Mouse (Mus musculus) lung, postnatal 25 days (tissue): ENCODE data around the gene Lin7c.
"Not testable (repeated sequence)": the region's sequence is repeated elsewhere in the genome, so short reads cannot be mapped to it uniquely, and the experiment has no call there.

Experiments
- DNase-seq: peaks from one replicate; pipeline ENCODE4 v3.0.0; 2022; ENCODE audit warnings: low spot score

Gene Lin7c

DNA sequence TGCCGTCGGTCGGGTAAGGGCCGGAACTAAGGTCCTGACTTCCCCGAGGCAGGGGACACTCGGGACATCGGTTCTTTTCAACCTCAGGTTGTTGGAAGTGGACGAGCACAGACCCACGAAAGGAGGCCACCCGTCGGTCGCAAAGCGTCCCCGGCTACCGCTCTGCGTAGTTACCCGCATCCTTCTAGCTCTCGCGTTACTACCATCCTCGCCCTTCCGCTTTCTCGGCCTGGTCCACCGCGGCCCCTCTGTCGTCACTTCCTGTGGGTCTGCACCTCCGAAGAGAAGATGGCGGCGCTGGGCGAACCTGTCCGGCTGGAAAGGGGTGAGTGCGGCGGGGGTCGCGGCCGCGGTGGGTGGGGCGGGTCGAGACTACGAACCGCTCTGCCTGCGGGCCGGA is at the start of gene Lin7c:
Gene Lin7c (plus strand): TSS at position 257 of the 400 bp plus-strand sequence.
- peak; percentile 97 for DNase-seq

DNA sequence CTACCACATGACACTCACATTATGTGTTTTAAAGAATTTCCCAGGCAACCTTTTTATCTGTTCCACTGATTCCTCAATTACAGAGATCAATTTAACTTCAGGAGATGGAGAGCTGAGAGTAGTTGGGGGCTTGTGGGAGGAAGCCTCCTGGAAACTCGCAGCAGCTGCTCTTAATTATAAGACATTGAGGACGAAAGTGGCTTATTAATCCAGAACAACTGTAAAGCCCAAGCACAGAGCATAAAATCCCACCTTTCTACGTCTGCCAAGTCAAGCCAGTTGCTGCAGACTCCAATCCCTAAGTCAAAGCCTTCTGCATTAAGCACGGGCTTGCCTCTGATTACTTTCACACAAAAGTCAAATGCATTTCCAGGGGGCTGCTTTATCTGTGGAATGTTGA is 44.3 kb upstream of the Lin7c start:
- no peak for DNase-seq

DNA sequence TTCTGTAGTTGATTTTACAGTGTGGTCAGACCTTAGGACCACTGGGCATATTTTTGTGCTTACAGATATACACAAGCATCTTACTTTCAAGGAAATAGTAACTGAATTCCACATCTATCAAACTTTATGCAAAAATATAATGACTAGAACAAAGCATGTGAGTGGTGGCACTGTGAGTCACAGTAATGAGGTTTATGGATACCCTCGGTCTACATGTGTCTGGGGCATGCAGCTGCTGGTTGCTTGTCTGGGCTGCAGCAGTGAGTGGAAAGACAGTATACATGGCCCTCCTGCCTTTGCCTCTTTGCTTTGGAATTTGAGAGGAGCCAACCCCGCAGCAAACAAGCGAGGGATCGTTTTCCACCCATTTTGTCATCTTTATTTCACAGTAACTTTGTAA is 42.3 kb upstream of the Lin7c start:
- no peak for DNase-seq

DNA sequence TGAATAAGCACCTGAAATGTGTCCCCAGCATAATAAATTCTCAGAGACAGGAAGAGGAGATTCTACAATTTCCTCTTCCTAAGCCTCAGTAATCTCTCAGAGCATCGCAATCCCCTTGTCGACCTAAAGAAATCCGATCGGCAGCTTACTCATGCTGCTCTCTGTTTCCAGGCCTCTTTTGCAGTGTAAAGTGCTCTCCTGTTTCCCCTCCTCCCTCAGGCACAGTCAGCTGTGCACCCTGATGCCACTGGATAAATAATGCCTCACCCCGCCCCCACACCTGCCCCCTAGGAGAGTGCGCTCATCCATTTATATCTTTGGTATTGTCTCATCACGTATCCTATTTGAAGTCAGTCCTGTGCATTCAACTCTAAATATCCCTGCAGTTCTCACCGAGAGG is 41.9 kb upstream of the Lin7c start:
- no peak for DNase-seq

DNA sequence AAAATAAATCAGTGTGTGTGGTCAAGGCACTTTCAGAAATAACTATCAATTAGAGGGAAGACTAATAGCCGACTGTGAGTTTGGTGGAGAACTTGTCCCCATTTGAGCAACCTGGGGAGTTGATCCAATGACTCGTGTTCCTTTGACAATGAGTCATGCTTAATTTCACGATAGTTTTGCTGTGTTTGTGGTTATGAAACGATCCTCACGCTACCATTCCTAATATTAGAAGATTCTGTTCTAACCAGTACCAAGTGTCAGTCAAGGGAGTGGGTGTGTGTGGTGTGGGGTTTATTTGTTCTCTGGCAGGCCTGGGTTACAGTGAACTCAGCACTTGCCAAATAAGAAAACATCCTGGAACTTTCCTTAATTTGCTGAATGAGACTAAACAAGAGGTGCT is 35.1 kb upstream of the Lin7c start:
- DNase-seq = no peak

DNA sequence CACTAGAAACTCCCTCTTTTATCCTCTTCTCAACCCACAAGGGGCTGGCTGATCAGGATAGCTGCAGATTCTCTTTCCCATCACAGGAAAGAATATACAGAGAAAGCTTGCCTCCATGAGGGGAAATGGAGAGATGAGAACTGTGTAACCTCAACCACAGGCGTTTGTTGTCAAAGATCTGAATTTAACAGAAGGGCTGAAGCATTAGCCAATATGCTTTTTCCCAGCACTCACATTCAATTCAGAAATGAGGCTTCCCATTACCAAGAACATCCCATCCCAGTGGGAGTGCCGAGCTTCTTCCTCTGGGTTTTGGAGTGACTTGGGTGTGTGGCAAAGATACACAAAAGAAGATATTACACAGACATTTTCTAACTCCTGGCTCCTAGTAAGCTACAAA is 31.0 kb upstream of the Lin7c start:
- DNase-seq = no peak

DNA sequence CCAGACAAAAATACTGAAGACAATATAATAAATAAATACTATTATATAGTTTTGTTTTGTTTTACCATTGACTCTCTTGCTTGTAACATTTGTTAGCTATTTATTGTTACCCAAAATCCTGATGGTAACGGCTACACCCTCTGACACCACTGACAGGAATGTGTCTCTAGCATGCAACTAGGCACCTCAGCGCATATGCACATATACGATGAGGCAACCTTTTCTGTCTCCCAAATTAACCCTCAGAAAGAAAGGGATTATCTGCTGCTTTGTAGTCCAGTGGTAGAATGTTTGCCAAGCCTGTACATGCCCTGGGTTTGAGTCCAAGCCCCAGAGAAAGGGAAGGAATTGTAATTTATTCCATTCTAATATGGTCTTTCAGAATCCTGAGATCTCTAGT is 29.8 kb upstream of the Lin7c start:
- no peak for DNase-seq

DNA sequence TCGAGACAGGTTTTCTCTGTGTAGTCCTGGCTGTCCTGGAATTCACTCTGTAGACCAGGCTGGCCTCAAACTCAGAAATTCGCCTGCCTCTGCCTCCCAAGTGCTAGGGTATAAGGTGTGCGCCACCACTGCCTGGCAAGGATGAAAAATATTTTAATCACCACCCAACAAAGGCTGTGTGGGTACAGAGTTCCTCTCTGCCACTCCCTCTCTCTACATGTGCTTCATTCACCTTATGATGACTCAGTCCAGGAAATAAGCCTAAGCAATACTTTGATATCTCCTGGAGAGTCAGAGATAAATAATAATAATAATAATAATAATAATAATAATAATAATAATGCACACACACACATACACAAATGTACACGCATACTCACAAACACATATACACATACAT is 11.2 kb upstream of the Lin7c start:
- not testable (repeated sequence) for DNase-seq

DNA sequence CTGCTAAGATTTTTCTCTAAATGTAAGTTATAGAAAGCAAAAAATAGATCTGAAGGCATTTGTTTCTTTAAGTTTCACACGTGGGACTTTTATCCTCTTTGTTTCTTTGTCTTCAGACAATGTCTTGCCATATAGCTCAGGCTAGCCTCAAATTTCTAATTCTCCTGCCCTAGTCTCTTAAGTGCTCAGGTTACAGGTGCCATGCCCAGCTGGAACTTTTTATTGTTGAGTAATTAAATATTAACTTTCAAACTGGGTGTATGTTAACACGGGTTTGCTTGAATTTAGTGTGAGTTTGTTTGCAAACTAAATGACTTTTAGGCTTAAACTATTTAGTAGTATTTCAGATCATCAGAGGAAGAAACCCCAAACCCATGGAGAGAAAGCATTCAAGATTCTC is 9.5 kb upstream of the Lin7c start:
- no peak for DNase-seq

DNA sequence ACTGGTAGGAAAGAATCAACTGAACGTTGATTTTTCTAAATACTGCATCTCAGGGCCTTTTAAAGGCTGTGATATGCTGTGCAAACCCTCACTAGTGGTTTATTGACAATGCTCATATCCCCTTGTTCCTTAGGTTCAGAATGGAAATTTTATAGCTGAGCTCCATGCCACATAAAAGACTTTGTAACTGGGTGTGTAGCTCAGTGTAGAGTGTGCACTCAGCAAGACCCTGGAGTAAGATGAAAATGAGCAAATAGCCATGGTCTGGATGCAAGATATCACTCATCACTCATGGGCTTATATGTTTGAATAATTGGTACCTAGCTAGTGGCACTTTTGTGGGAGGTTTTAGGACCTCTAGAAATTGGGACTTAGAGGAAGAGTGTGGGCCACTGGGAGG is 9.0 kb upstream of the Lin7c start:
- DNase-seq = no peak

DNA sequence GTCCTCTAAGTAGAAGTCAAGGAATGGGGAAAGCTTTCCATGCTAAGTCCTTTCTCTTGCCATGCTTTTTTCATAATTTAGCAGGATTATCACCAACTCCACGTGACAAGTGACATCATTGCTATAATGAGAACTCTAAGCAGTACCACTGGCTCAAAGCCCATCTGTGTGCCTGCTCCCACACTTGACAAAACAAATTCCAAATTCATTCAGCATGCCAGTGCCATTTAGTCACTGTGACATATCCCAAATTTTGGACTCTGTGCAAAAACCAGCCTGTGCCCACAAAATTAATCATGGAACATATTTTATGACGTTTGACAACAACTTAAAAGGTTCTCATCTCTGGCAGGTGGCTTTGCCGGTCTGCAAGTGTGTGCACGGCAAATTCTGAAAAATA is 6.5 kb upstream of the Lin7c start:
- DNase-seq = no peak

DNA sequence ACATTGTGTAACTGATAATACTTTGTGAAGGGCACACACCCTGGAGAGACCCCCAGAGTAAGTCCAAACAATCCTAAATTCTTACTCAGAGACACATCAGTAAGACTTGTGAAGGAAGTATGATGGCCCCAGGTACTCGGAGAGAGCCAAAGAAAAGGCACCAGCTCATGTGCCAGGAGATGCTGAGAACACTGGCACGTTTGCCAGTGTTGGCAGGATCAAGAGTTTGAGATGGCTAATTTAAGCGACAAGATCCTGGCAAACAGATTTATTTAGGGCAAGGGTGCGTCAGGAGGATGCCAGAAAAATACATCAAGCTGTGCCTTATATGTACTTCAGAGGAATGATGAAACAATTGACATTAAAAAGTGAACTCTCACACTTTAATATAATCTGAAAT is 6.1 kb upstream of the Lin7c start:
- DNase-seq = no peak

DNA sequence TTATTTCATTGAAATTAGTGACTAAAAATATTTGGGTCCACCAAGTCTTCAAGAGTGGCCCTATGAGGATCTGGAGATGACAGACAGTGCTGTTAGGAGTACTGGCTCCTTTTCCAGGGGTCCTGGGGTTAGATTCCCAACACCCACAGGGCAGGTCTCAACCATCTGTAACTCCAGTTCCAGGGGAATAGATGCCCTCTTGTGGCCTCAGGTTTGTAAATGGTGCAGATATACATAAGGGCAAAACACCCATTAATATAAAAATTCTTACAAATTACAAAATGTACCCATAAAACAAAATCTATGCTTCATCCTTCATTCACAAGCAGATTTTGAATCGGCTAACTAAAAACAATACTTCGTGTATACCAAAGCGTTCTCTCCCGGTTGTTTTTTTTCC is 585 bp upstream of the Lin7c start:
- peak; percentile 6 for DNase-seq

DNA sequence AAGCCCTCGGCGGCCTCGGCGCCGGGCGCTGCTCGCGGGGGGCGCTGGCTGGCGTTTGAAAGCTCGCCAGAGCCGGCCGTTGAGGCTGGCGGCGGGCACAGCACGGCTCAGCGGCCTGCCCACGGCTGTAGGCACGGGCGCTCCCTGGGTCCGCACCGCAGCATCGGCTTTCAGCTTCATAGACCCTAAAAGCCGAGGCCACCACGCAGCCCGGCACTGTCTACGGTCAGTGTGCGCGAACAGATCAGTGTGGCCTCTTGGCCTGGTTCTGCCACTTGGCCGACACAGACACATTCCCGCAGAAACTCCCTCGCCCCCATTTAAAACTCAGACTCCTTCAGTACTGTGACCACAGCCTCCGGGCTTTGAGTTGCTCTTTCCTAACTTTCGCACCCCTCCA is 378 bp downstream of the Lin7c start:
- DNase-seq = peak; percentile 16

DNA sequence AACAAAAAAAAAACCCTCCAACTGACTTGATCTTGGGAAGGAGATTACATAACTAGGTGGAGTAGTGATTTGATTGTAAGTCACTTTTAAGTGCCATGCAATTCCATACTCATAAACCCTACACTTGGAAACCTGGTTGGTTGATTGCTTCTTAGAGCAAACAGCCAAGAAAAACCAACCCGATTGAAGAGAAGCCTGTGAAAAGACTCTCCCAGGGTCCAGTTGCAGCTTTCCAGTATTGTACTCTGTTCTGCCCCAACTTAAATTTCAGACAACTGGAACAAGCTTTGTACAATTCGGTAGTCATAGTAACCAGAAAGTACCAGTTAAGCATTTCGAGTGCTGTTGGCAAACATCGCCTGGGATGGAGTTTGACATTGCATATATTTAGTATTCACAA is 818 bp downstream of the Lin7c start:
- DNase-seq = peak; percentile 50

DNA sequence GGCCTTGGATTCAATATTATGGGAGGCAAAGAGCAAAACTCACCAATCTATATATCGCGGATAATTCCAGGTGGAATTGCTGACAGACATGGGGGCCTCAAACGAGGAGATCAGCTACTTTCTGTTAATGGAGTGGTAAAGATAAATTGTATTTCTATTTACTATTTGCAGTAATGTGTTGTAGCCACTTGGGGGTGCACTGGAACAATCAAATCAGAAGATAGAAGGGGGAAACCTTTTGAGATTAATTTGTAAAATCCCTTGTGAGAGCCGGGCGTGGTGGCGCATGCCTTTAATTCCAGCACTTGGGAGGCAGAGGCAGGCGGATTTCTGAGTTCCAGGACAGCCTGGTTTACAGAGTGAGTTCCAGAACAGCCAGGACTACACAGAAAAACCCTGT is 5.7 kb downstream of the Lin7c start:
- DNase-seq = no peak

DNA sequence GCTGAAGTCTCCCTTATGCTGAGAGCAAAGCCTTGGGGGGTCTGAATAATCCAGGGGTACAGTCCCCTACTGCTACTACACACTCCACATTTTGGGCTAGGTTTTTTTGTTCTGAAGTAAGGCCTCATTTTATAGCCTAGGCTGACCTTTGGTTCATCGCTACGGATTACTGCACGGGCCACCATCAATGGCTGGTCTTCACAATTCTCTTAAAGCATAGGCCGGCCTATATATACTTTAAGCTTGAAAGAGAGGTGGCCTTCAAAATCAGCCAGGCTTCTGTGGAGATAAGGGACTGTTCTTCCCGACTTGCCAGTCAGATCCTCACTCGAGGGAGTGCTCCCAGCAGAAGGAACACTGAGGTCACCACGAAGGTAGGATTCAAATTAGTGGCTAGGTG is 12.2 kb downstream of the Lin7c start:
- no peak for DNase-seq

DNA sequence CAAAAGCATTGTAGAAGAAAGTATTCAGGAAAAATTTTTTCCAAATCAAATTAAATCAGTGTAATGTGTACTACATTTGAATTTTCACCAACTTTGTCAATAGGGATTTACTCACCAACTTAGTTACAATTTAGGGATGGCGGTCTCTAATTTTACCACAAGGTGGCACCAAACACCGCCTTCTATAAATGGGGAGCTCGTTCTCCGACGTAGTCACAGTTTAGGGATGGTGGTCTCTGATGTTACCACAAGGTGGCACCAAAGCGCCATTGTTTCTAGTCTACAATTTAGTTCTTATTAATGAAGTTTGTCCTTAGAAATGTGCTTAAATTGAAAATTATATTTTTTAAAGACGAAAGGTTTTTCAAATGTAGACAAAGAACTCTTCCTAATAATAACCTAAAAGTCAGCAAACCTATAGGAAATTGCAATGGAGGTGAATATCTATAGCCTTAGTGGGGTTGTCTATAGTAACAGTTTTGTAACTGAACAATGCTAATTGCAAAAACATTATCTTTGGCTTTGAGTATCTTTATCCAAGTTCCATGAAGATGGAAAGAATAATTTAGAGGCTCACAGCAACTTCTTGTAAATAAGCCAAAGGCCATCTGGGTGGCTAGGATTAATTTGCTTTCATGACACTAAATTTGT is 13.6 kb downstream of the Lin7c start:
- DNase-seq = peak; percentile 88

DNA sequence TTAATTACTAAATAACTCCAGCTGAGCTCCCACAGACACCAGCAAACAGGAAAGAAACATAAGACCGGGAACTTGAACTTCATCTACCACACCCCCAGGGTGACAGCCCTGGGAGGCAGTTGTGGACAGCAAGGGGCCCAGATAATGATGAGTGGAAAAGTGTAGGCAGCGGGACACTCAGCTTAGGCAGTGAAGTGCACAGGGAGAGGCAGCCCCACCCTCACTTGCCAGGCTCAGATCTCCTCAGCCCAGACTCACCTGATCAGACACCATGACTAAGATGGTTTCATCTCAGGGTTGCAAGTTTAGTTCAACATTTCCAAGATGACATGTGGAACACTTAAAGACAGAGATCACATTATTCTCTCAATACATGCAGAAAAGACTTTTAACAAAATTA is 18.5 kb downstream of the Lin7c start:
- no peak for DNase-seq

DNA sequence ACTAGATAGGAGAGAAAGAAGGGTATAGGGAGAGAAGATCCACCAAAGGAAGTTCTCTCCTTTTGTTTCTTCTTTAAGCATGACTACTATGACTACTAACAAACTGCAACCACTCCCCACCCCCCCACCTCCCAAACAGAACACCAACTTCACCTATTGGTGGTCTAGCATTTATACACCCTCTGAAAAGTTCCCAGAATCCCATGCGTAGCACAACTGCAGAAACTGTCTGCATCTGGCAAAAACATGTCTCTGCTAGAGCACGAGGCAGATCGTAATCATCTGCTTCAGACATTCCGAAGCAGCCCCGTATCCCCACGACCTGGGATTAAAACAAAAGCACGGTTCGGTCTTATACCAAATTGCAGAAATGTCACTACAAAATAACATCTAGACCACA is 21.6 kb downstream of the Lin7c start:
- DNase-seq = no peak

DNA sequence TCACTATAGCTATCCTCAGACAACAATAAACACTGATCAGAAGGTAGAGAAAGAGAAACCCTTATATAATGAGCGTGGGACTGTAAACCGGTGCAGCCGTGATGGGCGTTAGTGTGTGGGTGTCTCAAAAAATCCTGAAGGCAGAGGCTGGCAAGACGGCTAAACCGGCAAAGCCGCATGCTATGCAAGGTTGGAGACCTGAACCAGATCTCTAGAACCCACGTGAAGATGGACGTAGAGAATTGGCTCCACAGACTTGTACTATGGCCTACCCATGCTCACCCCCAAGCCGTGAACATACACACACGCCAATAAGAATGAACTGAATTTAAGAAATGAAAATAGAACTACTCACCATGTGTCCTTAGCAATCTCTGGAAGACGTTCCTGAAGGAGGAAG is 22.1 kb downstream of the Lin7c start:
- DNase-seq = no peak

DNA sequence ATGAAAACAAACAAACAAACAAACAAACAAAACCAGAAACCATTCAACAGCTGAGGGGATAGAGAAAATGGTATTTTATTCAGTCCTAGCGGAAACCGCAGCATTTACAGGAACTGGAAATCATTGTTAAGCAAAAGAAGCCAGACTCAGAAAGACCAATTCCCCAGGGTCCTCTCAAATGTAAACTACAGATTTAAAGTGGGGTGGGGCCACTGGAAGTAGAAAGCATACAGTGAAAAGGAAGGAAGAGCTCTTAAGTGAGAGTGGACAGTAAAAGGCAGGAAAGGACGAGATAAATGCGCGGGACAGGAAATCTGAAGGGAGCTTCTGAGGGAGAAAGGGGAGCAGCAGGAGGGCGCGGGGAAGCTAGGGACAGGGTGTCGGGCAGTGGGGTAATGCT is 22.6 kb downstream of the Lin7c start:
- no peak for DNase-seq

DNA sequence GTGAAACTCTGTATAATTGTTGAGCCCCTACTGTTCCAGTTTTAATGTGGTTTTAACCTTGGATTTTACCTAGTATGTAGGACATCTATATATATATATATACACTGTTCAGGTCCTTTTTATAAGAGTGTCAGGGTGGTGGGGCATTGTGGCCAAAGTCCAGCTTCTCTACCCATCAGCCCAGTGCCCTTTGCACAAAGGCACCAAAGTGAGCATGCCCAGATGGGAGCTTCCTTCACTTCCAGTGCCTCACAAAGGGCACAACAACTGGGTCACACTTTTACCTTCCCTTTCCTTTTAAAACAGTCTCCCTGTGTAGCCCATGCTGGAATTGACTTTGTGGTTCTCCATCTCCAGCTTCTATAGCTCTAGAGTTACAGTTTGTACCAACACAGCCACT is 23.9 kb downstream of the Lin7c start:
- DNase-seq = no peak

DNA sequence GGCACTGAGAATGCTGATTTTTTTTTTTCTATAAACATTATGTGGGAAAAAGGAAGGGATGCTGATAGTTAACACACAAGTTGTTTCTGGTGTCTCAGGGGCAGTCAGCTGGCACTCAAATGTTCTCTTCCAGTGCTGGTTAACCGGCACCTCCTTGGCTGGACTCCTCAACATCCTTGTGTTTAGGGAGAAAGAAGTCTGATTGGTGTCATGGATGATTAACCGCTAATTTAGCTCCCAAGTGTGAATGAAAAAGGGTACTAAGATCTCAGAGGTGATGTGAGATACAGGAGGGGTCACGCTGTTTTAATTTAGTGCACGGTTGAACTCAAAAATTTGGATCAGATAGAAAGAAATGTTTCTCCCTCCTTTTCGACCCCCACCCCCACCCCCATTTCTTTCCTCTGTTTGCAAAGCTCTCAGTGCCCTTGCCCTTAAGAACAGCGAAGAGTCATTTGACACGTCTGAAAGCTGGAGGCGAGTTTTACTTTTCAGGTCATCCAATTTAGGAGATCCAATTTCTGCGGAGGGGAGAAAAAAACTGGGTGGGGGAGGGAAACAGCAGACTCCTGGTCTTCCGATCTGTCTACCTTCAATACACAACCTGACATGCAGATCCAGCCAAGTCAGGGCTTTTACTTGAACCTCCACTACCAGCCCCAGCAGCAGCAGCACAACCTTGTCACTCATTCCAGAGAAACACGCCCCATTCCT is 26.3 kb downstream of the Lin7c start:
- no peak for DNase-seq
